Mouse (Mus musculus): ENCODE results near the gene Otud4. TPM values are rescaled to one million over a fixed set of nuclear protein-coding genes. Genes with fewer than 3 reads are reported as not detected.
A peak's percentile ranks its signal among the peaks of the same experiment; 100 is the strongest.
"Not testable (repeated sequence)": the region's sequence is repeated elsewhere in the genome, so short reads cannot be mapped to it uniquely, and the experiment has no call there.

The Otud4 gene
- 10 to 100 TPM; 45.5 to 45.7 TPM for total RNA-seq (2021)
- long read RNA-seq, experiment 1, full-length matches to known transcripts = 11 of 19 reads
- long read RNA-seq, experiment 1, partial matches to known transcripts = 2 of 19 reads
- long read RNA-seq, experiment 1, other reads (novel, unspliced or antisense) = 6 of 19 reads
- long read RNA-seq, experiment 2, full-length matches to known transcripts = 9 of 16 reads
- long read RNA-seq, experiment 2, partial matches to known transcripts = 1 of 16 reads
- long read RNA-seq, experiment 2, other reads (novel, unspliced or antisense) = 6 of 16 reads

GRCm38 (mm10) chr8:79639586-79640451 is at the start of gene Otud4:
Gene Otud4, plus strand, starts transcription at chr8:79639618.
- peak; percentile 58 to 61 for DNase-seq

GRCm38 (mm10) chr8:79600962-79601361 is 38.5 kb upstream of the Otud4 start:
- no peak for DNase-seq
- intact Hi-C loops (cut with DNase I) = no loop called here

More at GRCm38 (mm10) chr8:79639586-79640451, at the start of gene Otud4:
- intact Hi-C loops (cut with DNase I) = loop anchor here (2.0 to 5.0 kb wide), 4 partner anchors 19 to 345 kb away; partner anchors contain the start of genes Abce1, Anapc10 and Mmaa

GRCm38 (mm10) chr8:79603204-79603603 is 36.2 kb upstream of the Otud4 start:
- intact Hi-C loops (cut with DNase I) = not testable (repeated sequence)
- DNase-seq = peak in 1 of 2 experiments; percentile 18

- no peak for DNase-seq
- intact Hi-C loops (cut with DNase I) = no loop called here
These were observed 33.2 kb upstream of the Otud4 start for GRCm38 (mm10) chr8:79606225-79606624.

GRCm38 (mm10) chr8:79606751-79607300 is 32.6 kb upstream of the Otud4 start:
- intact Hi-C loops (cut with DNase I) = no loop called here
- no peak for DNase-seq

- no peak for DNase-seq
- intact Hi-C loops (cut with DNase I) = no loop called here
These were observed 30.7 kb upstream of the Otud4 start for GRCm38 (mm10) chr8:79608701-79609100.

- DNase-seq = no peak
- intact Hi-C loops (cut with DNase I) = no loop called here
These were observed 29.1 kb upstream of the Otud4 start for GRCm38 (mm10) chr8:79610268-79610667.

- intact Hi-C loops (cut with DNase I) = no loop called here
- no peak for DNase-seq
These were observed 27.1 kb upstream of the Otud4 start for GRCm38 (mm10) chr8:79612298-79612697.

- DNase-seq = peak in 1 of 2 experiments; percentile 27
- intact Hi-C loops (cut with DNase I) = no loop called here
These were observed 26.5 kb upstream of the Otud4 start for GRCm38 (mm10) chr8:79612965-79613364.

- intact Hi-C loops (cut with DNase I) = no loop called here
- no peak for DNase-seq
These were observed 23.6 kb upstream of the Otud4 start for GRCm38 (mm10) chr8:79615741-79616350.

- no peak for DNase-seq
- intact Hi-C loops (cut with DNase I) = no loop called here
These were observed 20.5 kb upstream of the Otud4 start for GRCm38 (mm10) chr8:79618906-79619305.

GRCm38 (mm10) chr8:79619353-79619752 is 20.1 kb upstream of the Otud4 start:
- intact Hi-C loops (cut with DNase I) = no loop called here
- DNase-seq = no peak

- intact Hi-C loops (cut with DNase I) = loop anchor here (2.0 kb wide), 1 partner anchor 19 kb away; the partner anchor contains the start of gene Otud4
- DNase-seq = peak in 1 of 2 experiments; percentile 25
These were observed 19.4 kb upstream of the Otud4 start for GRCm38 (mm10) chr8:79620000-79620399.

- DNase-seq = no peak
- intact Hi-C loops (cut with DNase I) = loop anchor here (2.0 kb wide), 1 partner anchor 18 kb away; the partner anchor contains the start of gene Otud4
These were observed 18.7 kb upstream of the Otud4 start for GRCm38 (mm10) chr8:79620489-79621276.

- DNase-seq = no peak
- intact Hi-C loops (cut with DNase I) = no loop called here
These were observed 17.1 kb upstream of the Otud4 start for GRCm38 (mm10) chr8:79622346-79622745.

- DNase-seq = no peak
- intact Hi-C loops (cut with DNase I) = no loop called here
These were observed 16.1 kb upstream of the Otud4 start for GRCm38 (mm10) chr8:79623351-79623750.

GRCm38 (mm10) chr8:79624416-79624815 is 15.0 kb upstream of the Otud4 start:
- intact Hi-C loops (cut with DNase I) = no loop called here
- DNase-seq = no peak

- no peak for DNase-seq
- intact Hi-C loops (cut with DNase I) = no loop called here
These were observed 13.2 kb upstream of the Otud4 start for GRCm38 (mm10) chr8:79626213-79626612.

- DNase-seq = no peak
- intact Hi-C loops (cut with DNase I) = loop anchor here (5.0 kb wide), 1 partner anchor 77 kb away; the partner anchor contains the start of genes Abce1 and Anapc10
These were observed 3.9 kb upstream of the Otud4 start for GRCm38 (mm10) chr8:79635491-79635890.

GRCm38 (mm10) chr8:79636151-79636550 is 3.3 kb upstream of the Otud4 start:
- intact Hi-C loops (cut with DNase I) = loop anchor here (5.0 kb wide), 1 partner anchor 76 kb away; the partner anchor contains the start of genes Abce1 and Anapc10
- no peak for DNase-seq
